ENCODE assay signal across 30 mouse cellular contexts in the genomic region with DNA sequence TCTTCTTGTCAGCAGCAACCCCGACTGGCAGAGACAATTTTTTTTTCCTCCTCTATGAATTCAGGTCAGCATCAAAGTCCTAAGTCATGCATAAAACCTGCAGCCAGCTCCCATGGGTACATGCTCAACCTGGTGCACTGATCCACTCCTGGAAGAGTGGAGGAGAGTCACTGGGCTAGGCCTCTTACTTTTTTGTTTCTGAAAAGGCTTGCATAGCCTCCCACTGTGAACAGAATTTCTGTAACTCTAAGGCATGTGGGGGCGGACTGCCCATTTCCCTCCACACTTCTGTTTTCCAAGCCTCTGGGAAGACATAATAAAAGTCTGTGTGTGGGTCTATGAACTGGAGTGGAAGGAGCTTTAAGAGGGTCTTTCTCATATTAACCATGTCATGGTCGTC.
DNase-seq lines count a peak whose midpoint lies in the region; ATAC-seq lines count a peak whose summit lies in the region.
"Had no signal": no experiment of that assay in that cellular context is flagged by ENCODE, and none has a peak within 500 bp of the region (broad histone marks: within the 10 kb centered on the region; RNA-seq: fewer than 3 reads in every experiment).

No protein-coding gene starts in this region.

- no peak overlapping the region for H3K4me3 ChIP-seq in heart, embryonic 12.5 days
- H3K4me3 ChIP-seq: embryonic facial prominence, embryonic 10.5 days; embryonic facial prominence, embryonic 13.5 days; erythroblast, embryonic 14.5 days; forebrain, embryonic 12.5 days; forebrain, embryonic 15.5 days; gastrocnemius, adult 2 months; heart, adult 2 months; heart, embryonic 10.5 days; hindbrain, embryonic 12.5 days; hindbrain, embryonic 15.5 days had no signal

- peaks cover 4% of the 10 kb centered on the region; the same call in 1 of the 2 replicates for H3K9me3 ChIP-seq in heart, embryonic 12.5 days (replicated peaks)
- H3K9me3 ChIP-seq: embryonic facial prominence, embryonic 10.5 days; embryonic facial prominence, embryonic 13.5 days; forebrain, embryonic 12.5 days; forebrain, embryonic 15.5 days; heart, embryonic 10.5 days; hindbrain, embryonic 12.5 days; hindbrain, embryonic 15.5 days had no signal

- H3K9ac ChIP-seq in heart, embryonic 12.5 days, result no peak overlapping the region
- H3K9ac ChIP-seq: embryonic facial prominence, embryonic 13.5 days; forebrain, embryonic 12.5 days; forebrain, embryonic 15.5 days; hindbrain, embryonic 12.5 days; hindbrain, embryonic 15.5 days had no signal

- no peak overlapping the region for H3K4me2 ChIP-seq in heart, embryonic 12.5 days
- H3K4me2 ChIP-seq: embryonic facial prominence, embryonic 13.5 days; forebrain, embryonic 12.5 days; forebrain, embryonic 15.5 days; hindbrain, embryonic 12.5 days; hindbrain, embryonic 15.5 days had no signal

- H3K4me1 ChIP-seq in heart, embryonic 12.5 days (replicated peaks), result no peaks in the 10 kb centered on the region
- H3K4me1 ChIP-seq: embryonic facial prominence, embryonic 10.5 days; embryonic facial prominence, embryonic 13.5 days; forebrain, embryonic 12.5 days; forebrain, embryonic 15.5 days; heart, embryonic 10.5 days; hindbrain, embryonic 12.5 days; hindbrain, embryonic 15.5 days had no signal

- DNase-seq in heart, adult 11 months, result peak; percentile 36
- peak; percentile 26 for DNase-seq in ZHBTc4 (ENCODE audit: low read depth, low spot score)
- DNase-seq in retina, embryonic 14.5 days (ENCODE audit: low spot score), result peak; percentile 3
- no peak for DNase-seq in spleen, adult 12 weeks (ENCODE audit: low spot score)
- no peak for DNase-seq in gastrocnemius, postnatal 36 days
- DNase-seq: adrenal gland, adult 8-10 months; adrenal gland, postnatal 25 days; B cell, adult 2 months; cerebellum, adult 11 months; cerebellum, adult 2 months; cerebellum, adult 9-11 months; cerebellum, postnatal 25 days; embryo, embryonic 11 days; gastrocnemius, adult 2 months; gastrocnemius, postnatal 14 days; heart, adult 2 months had no signal

- 70% methylated on average over 3 of the region's 3 CpGs for WGBS in heart, embryonic 12.5 days

- no peaks in the 10 kb centered on the region for H3K36me3 ChIP-seq in heart, embryonic 12.5 days
- H3K36me3 ChIP-seq: embryonic facial prominence, embryonic 10.5 days; embryonic facial prominence, embryonic 13.5 days; forebrain, embryonic 12.5 days; forebrain, embryonic 15.5 days; G1E; heart, embryonic 10.5 days; hindbrain, embryonic 12.5 days; hindbrain, embryonic 15.5 days had no signal

- no peak for ATAC-seq in heart, embryonic 12.5 days (ENCODE audit: insufficient number of reproducible peaks, low FRiP score)
- ATAC-seq: activated CD4-positive, CD25-positive, alpha-beta regulatory T cell, adult 4 months; forebrain, embryonic 15.5 days; intestine, postnatal 0 days; Patski had no signal

- intact Hi-C loops in gastrocnemius, postnatal 36 days (cut with DNase I), result no loop called here

- no peaks in the 10 kb centered on the region for H3K27me3 ChIP-seq in heart, embryonic 12.5 days (replicated peaks)
- H3K27me3 ChIP-seq: CH12.LX; embryonic facial prominence, embryonic 13.5 days; forebrain, embryonic 12.5 days; forebrain, embryonic 15.5 days; hindbrain, embryonic 12.5 days; hindbrain, embryonic 15.5 days had no signal

- no peak overlapping the region for H3K27ac ChIP-seq in heart, embryonic 12.5 days (ENCODE audit: poor library complexity, severe bottlenecking)
- H3K27ac ChIP-seq: embryonic facial prominence, embryonic 10.5 days; embryonic facial prominence, embryonic 13.5 days; forebrain, embryonic 12.5 days; forebrain, embryonic 15.5 days; gastrocnemius, adult 2 months; heart, adult 2 months; heart, embryonic 10.5 days; hindbrain, embryonic 12.5 days; hindbrain, embryonic 15.5 days had no signal

Comparison
In these comparisons a context has a peak if more than half of its experiments do, and no peak if none do; other contexts are left out.
1. DNase-seq: peak in heart, adult 11 months (single experiment), ZHBTc4 (single experiment) and retina, embryonic 14.5 days (single experiment); none in spleen, adult 12 weeks (single experiment) and gastrocnemius, postnatal 36 days (0 of 2).